Mouse (Mus musculus) heart, embryonic 10.5 days (tissue): ENCODE data around the gene Snip1. TPM values are rescaled to one million over a fixed set of nuclear protein-coding genes. Genes with fewer than 3 reads are reported as not detected.

Source experiments
- DNase-seq: peaks from one replicate; pipeline ENCODE4 v3.0.0-alpha.2; 2017; ENCODE audit warnings: low spot score
- H3K27ac ChIP-seq: fragments of 300-500 bp; sonication (generic); 2 replicates; pipeline ENCODE4 v1.5.1; 2016; ENCODE audit warnings: mild to moderate bottlenecking
- H3K27me3 ChIP-seq: fragments of 300-500 bp; sonication (generic); 2 replicates; pipeline ENCODE4 v1.6.1; 2016; ENCODE audit warnings: mild to moderate bottlenecking; ENCODE audit not compliant: poor library complexity, insufficient read depth, severe bottlenecking
- H3K36me3 ChIP-seq: fragments of 300-500 bp; sonication (generic); 2 replicates; pipeline ENCODE4 v1.6.1; 2016; ENCODE audit warnings: mild to moderate bottlenecking, moderate library complexity
- H3K4me1 ChIP-seq: fragments of 300-500 bp; sonication (generic); 2 replicates; pipeline ENCODE4 v1.6.1; 2016; ENCODE audit warnings: mild to moderate bottlenecking
- H3K4me3 ChIP-seq: fragments of 300-500 bp; sonication (generic); 2 replicates; pipeline ENCODE4 v1.5.1; 2016; ENCODE audit warnings: mild to moderate bottlenecking, moderate library complexity
- H3K9me3 ChIP-seq: fragments of 300-500 bp; sonication (generic); 2 replicates; pipeline ENCODE4 v1.6.1; 2016; ENCODE audit warnings: mild to moderate bottlenecking, moderate library complexity
- WGBS: fragments of 180-500 bp; shearing (Covaris S2); methylation state at CpG from one replicate; pipeline ENCODE4 v1.1.7; 2016; 5-methylcytosine and 5-hydroxymethylcytosine counted together
- polyA plus RNA-seq: library from polyadenylated mRNA; unstranded; fragments of >200 nt; fragmentation: Nextera tagmentation; extraction: Ambion mirVana; gene quantifications from 2 replicates; pipeline ENCODE4 v1.2.1, GENCODE M21; 2016

The Snip1 gene
- polyA plus RNA-seq, 1 experiment from 2014 or later = 25.6 TPM

DNA sequence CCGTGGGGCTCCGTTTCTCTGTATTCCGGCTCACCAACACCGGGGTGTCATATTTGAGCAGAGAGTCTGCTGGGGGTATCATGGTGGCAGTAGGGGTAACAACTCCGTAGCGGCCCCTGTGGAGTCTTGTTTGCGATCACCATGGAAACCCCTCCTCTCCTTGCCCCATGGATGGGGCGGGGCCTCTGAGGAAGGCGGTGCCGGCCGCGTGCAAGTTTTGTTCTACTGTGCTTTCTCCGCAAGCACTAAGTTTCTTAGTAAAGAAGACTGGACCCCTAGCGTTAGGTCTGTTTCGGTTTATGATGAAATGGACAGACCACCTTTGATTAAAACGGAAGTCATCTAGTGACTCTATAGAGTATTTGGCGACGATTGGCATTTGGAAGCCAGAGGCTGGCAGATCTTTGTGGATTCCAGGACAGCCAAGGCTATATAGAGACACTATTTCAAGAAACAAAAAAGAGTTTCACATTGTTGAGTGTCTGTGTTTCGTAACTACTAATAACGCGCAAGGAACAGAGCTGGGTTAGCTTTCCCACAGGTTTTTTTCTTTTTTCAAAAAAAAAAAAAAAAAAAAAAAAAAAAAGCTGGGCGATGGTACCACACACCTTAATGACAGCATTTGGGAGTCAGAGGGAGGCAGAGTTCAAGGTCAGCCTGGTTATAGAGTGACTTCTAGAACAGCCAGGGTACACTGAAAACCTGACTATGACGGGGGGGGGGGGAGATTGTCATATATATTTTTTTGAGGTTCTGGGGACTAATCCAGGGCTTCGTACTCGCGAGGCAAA is 760 bp upstream of the Snip1 start, which contains the start of gene Dnali1:
Gene Dnali1 (minus strand): TSS at position 187 of the 791 bp plus-strand sequence.
- Histone ChIP-seq H3K36me3 (peaks cover 25% of the 10 kb centered on the region), H3K4me1 (peaks cover 7% of the 10 kb centered on the region), H3K27ac (peak within 1 kb of the TSS; percentile 87), H3K27me3 (peaks cover 9% of the 10 kb centered on the region), H3K4me3 (peak within 1 kb of the TSS; percentile 97), H3K9me3 (no peaks in the 10 kb centered on the region)
- DNase-seq = peak; percentile 88
- WGBS = 2% methylated on average over 26 of the region's 26 CpGs

DNA sequence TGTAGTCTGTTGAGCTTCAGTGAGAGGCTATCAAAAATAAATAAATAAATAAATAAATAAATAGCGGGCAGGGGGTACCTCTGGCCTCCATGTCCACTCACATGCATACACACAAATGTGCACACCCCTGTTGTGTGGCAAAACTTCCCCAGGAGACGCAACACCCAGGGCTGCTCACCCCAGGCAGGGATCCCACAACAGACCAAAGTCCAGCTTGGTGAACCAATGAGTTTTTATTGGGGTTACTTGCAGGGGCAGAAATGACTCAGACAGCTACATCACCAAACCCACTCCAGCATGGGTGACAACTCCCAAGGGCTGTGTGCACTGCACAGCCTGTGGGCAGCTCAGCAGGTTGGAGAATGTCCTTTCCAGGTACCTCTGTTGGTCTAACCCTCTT is 11.2 kb downstream of the Snip1 start:
- H3K27ac ChIP-seq = no peak overlapping the region
- H3K36me3 ChIP-seq = peaks cover 55% of the 10 kb centered on the region
- H3K9me3 ChIP-seq = no peaks in the 10 kb centered on the region
- 88% methylated on average over 2 of the region's 2 CpGs for WGBS
- H3K27me3 ChIP-seq = no peaks in the 10 kb centered on the region
- H3K4me1 ChIP-seq = no peaks in the 10 kb centered on the region
- DNase-seq = no peak
- no peak overlapping the region for H3K4me3 ChIP-seq

DNA sequence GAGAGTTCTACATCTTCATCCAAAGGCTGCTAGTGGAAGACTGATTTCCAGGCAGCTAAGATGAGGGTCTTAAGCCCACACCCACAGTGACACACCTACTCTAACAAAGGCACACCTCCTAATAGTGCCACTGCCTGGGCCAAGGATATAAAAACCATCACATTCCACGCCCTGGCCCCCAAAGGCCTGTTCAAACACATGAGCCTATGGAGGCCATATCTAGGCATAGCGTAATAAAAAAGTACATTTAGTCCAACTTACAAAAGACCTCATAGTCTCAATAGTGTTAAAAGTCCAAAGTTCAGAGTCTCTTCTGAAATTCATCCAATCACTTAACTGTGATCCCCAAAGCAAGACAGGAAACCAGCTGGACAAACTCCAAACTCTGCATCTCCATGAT is 12.2 kb downstream of the Snip1 start:
- Histone ChIP-seq H3K9me3 (no peaks in the 10 kb centered on the region), H3K4me1 (0 out of 2 replicates have a peak, but pooled peaks cover 1% of the 10 kb centered on the region), H3K27me3 (no peaks in the 10 kb centered on the region), H3K4me3 (no peak overlapping the region), H3K27ac (no peak overlapping the region), H3K36me3 (peaks cover 45% of the 10 kb centered on the region)
- no peak for DNase-seq
- WGBS = 93% methylated on average over 2 of the region's 2 CpGs

DNA sequence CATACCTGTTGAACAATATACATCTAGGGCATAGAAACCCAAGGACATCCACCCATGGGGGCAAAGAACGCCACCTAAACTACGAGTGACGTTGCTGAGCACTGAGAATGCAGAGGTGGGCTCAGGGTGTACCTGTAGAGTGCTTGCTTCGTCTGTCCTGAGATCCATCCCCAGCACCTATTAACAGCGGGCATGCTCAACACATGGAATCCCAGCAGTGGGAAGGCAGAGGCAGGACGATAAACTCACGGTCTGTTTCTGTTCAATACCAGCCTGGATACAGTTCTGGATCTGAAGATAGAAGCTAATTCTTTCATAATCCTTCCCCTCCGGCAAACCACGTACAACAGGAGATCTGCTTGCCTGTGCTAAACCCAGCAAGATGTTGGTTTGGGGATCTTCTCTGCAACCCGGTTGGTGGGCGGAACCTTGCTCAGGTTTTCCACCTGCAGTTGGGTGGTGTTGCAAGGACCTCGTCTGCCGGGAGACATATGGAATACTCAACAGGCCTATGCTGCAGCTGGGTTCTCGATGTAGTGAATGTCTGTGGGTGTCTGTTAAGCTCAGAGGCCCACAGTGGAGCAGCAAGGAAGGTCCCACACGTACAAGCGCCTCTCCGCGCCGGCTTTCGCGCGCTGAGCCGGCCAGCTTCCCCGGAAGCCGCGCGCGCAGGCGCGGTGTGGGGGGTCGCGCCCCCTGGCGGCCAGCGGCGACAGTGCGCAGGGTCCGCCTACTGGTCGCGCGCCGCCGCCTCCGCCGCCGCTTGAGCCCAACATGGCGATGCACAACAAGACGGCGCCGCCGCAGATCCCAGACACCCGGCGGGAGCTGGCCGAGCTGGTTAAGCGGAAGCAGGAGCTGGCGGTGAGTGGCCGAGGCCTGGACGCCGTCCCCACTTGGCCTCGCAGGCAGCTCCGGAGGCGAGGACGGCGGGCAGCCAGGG is 18.2 kb downstream of the Snip1 start, which contains the start of gene Meaf6:
Gene Meaf6 (plus strand): TSS at position 732 of the 943 bp plus-strand sequence.
- DNase-seq = peak; percentile 92
- 2% methylated on average over 63 of the region's 63 CpGs for WGBS
- H3K27ac ChIP-seq = peak within 1 kb of the TSS; percentile 98
- H3K36me3 ChIP-seq = peaks cover 34% of the 10 kb centered on the region
- H3K27me3 ChIP-seq = no peaks in the 10 kb centered on the region
- H3K4me1 ChIP-seq = peaks cover 16% of the 10 kb centered on the region
- H3K4me3 ChIP-seq = peak within 1 kb of the TSS; percentile 80
- H3K9me3 ChIP-seq = no peaks in the 10 kb centered on the region

DNA sequence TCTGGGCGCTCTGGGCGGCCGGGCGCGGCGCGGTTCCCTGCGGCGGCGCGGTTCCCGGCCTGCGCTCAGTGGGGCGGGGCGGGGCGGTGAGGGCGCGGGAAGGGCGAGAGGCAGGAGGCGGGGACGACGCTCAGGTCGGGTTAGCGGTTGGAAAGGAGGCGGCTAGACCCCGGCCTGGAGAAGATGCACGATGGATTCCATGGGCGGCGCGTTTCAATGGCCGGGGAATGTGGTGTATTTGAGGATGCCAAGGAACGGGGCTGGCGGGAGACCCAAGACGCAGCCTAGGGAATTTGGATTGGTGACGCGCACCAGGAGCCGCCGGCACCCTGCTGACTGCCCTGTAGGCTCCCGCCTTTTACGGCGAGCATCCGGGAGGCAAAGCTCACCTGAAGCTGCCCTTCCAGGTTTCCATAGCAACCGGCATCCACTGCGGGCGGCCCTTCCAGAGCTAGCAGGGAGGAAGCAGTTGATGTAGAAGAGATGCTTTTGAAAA is 18.9 kb downstream of the Snip1 start:
- H3K27me3 ChIP-seq = no peaks in the 10 kb centered on the region
- under 1% methylated on average over 45 of the region's 45 CpGs for WGBS
- DNase-seq = peak; percentile 87
- H3K36me3 ChIP-seq = peaks cover 42% of the 10 kb centered on the region
- H3K4me1 ChIP-seq = peaks cover 16% of the 10 kb centered on the region
- H3K9me3 ChIP-seq = no peaks in the 10 kb centered on the region
- peak overlapping the region; percentile 80 for H3K4me3 ChIP-seq
- H3K27ac ChIP-seq = peak overlapping the region; percentile 98

DNA sequence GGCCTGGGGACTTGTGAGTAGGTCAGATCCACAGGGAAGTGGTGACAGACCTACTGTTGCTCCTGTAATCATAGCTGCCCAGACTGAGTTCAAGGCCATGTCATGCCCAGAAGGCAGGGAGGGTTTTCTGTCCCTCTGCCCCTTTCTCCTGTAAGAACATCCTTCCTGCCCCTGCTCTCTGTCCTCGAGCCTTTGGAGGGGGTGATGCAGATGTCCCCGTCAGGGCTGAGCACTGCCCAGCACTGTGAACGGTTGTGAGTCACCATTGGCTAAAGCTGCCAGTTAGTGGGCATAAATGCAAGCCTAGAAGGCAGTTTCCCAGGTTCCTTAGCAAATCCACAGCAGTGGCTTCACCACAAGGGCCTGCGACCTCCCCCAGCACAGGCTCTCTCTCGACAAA is 26.6 kb downstream of the Snip1 start:
- no peak overlapping the region for H3K4me3 ChIP-seq
- 87% methylated on average over 5 of the region's 5 CpGs for WGBS
- DNase-seq = no peak
- no peaks in the 10 kb centered on the region for H3K4me1 ChIP-seq
- H3K27me3 ChIP-seq = no peaks in the 10 kb centered on the region
- H3K27ac ChIP-seq = no peak overlapping the region
- peaks cover 52% of the 10 kb centered on the region for H3K36me3 ChIP-seq
- H3K9me3 ChIP-seq = no peaks in the 10 kb centered on the region

DNA sequence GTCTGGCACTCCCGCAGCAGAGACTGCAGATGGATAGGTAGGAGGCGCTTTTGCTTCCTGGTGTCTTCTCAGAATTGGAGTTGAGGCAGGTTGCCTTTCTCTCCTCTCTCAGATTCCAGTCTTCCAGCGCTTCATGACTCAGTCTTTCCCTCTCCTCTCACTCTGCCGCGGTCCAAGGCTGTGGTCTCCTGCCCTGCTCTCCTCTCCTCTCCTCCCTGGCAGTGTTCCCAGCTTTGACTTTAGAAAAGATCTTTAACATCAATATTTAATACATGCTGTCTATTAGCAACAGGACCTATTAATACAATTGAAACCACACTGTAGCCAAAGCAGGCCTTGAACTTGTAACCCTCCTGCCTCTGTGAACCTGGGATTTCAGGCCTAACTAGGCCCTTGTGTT is 29.6 kb downstream of the Snip1 start:
- Histone ChIP-seq H3K27ac (no peak overlapping the region), H3K36me3 (peaks cover 24% of the 10 kb centered on the region), H3K4me3 (no peak overlapping the region), H3K27me3 (no peaks in the 10 kb centered on the region), H3K4me1 (no peaks in the 10 kb centered on the region), H3K9me3 (no peaks in the 10 kb centered on the region)
- 90% methylated on average over 5 of the region's 5 CpGs for WGBS
- DNase-seq = no peak

DNA sequence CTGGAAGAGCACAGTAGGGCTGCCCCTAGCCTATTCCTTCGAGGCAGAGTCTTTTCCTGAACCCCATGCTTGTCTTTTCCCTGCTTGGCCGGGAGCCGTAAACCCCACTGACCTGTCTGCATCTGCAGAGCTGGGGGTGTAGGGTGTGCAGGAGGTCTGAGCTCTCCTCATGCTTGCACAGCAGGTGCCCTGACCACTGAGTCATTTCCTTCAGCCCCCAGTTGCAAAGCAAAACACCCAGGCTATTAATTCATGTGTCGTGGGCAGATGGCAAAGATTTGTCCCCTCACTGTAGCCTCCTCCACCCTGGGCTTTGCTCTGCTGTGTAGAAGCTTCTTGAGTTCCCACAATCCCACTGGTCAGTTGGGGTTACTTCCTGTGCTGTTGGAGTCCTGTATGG is 30.9 kb downstream of the Snip1 start:
- H3K4me3 ChIP-seq = no peak overlapping the region
- no peaks in the 10 kb centered on the region for H3K27me3 ChIP-seq
- no peak for DNase-seq
- H3K36me3 ChIP-seq = peaks cover 18% of the 10 kb centered on the region; the same call in 1 of the 2 replicates
- H3K4me1 ChIP-seq = no peaks in the 10 kb centered on the region
- WGBS = 80% methylated on average over 4 of the region's 4 CpGs
- no peaks in the 10 kb centered on the region for H3K9me3 ChIP-seq
- H3K27ac ChIP-seq = no peak overlapping the region

DNA sequence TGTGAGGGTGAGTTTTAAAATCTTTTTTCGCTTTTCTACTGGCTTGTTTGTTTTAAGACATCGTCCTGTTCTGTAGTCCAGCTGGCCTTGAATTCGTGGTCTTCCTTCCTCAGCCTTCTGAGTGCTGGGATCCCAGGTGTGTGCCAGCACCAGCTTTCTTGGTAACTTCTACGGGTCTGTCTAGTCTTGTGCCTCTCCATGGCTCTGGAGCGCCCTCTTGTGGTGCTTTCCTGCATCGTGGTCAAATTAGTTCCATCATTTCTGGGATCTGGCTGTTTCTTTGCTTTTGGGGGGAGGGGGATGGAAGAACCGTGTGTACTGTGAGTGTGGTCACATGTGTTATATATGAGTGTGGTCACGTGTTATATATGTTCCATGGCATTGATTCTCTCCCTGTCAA is 33.0 kb downstream of the Snip1 start:
- 10% methylated on average over 8 of the region's 8 CpGs for WGBS
- Histone ChIP-seq H3K4me1 (no peaks in the 10 kb centered on the region), H3K4me3 (no peak overlapping the region), H3K9me3 (no peaks in the 10 kb centered on the region), H3K27ac (no peak overlapping the region), H3K36me3 (peaks cover 22% of the 10 kb centered on the region), H3K27me3 (no peaks in the 10 kb centered on the region)
- DNase-seq = no peak

DNA sequence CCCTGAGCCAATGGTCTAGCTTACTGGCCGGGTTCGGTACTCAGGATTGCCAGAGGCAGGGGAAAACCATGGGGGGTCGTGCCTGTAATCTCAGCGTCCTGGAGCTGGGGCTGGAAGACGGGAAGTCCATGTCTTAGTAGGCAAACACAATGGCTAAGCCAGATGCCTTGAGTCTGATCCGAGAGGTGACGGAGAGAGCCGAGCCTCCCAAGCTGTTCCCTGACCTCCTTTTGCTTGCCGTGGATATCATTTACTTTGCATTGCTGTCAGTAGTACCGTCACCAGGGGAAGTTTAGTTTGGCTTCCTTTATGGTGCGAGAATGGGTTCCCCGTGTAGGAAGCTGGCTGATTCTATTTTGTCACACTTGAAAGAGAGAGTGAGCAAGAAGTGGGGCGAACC is 34.9 kb downstream of the Snip1 start:
- H3K36me3 ChIP-seq = peaks cover 34% of the 10 kb centered on the region
- 72% methylated on average over 13 of the region's 13 CpGs for WGBS

DNA sequence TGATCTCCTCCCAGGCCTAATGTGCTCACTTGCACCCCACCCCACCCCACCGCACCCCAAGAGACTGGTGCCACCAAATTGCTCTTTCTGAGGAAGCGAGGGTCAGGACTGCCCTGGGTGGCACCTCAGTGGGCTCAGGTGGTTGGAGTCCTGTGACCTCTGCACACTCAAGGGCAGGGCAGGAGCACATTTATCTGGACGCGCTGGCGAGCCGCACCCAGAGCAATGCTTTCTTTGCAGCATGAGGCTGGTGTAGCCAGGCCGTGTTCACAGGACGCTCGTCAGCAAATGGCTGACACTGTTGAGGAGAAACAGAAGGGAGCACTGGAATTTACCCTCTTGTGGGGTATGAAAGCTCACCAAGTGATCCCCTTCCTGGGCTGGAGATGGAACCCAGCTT is 38.9 kb downstream of the Snip1 start:
- WGBS = 54% methylated on average over 9 of the region's 9 CpGs
- H3K27ac ChIP-seq = peak overlapping the region; percentile 77

More for the DNA sequence above, 34.9 kb downstream of the Snip1 start:
- DNase-seq = no peak
- Histone ChIP-seq H3K4me1 (peaks cover 11% of the 10 kb centered on the region), H3K27me3 (no peaks in the 10 kb centered on the region), H3K27ac (no peak overlapping the region), H3K9me3 (no peaks in the 10 kb centered on the region), H3K4me3 (no peak overlapping the region)

DNA sequence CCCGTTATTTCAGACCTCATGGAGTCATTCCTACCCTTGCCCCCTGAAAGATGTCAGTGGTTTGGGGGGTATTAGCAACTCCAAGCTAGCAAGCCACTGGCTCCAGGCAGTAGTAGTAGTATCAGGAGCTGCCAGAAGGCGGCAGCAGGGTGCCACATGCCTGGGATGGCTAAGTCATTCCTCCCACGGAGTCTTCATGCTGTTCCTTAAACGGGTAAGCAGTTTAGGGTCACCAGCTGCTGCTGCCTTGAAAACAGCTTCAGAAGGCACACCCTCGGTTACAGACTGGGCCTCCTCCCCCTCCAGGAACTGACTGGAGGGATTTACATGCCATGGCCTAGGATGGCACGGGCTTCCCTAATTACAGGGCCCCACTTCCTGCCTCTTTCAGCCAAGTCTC is 48.2 kb downstream of the Snip1 start:
- 10% methylated on average over 6 of the region's 6 CpGs for WGBS
- DNase-seq = peak; percentile 90
- no peak overlapping the region for H3K4me3 ChIP-seq
- H3K4me1 ChIP-seq = peaks cover 30% of the 10 kb centered on the region
- H3K36me3 ChIP-seq = peaks cover 20% of the 10 kb centered on the region; the same call in 1 of the 2 replicates
- H3K27me3 ChIP-seq = 0 out of 2 replicates have a peak, but pooled peaks cover 4% of the 10 kb centered on the region
- H3K9me3 ChIP-seq = no peaks in the 10 kb centered on the region
- peak overlapping the region; percentile 62 for H3K27ac ChIP-seq

More for the DNA sequence above, 38.9 kb downstream of the Snip1 start:
- Histone ChIP-seq H3K9me3 (no peaks in the 10 kb centered on the region), H3K36me3 (peaks cover 49% of the 10 kb centered on the region), H3K4me3 (no peak overlapping the region), H3K4me1 (peaks cover 16% of the 10 kb centered on the region), H3K27me3 (no peaks in the 10 kb centered on the region)
- no peak for DNase-seq
